Mouse (Mus musculus): ENCODE data around the gene Lhx2.

DNA sequence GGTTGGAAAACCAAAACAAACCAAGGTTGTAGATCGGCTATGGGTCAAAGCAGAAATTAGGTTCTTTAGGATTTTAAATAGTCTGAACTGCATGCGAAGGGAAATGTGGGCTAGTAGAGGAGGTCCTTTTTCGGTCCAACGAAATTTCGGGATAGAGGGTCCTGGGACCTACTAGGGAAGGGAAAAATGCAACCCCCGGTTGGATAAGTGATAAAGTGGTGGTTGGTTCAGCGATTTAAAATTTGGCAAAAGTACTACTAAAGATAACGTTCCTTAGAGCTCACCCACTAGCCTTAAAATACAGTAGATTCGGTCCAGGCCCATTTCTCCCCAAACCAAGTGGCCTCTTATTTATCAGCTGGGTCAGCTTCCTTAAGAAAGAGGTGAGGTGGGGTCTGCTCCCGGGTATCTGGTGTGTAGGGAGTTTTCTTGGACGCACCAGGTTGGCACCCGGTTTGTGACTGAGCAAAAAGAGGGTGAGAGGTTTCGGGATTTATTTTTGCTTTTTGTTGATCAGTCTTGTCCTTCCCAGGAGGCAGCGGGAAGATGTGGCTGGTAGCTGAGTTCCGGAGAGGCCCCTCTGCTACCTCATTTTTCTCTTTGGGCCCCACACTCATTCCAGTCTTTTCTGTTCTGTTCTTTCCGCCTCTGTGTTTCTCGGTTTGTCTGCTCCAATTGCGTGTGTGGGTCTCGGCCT, 16.8 kb downstream of the Lhx2 start:
- no peak for TF ChIP-seq CEBPB (IDR thresholded peaks at IDR 0.05; ENCODE audit: insufficient read depth, poor library complexity, severe bottlenecking)
- TF ChIP-seq POLR2A (IDR thresholded peaks at IDR 0.05; ENCODE audit: insufficient read length, low read depth) = no peak
- TF ChIP-seq POLR2AphosphoS2 (IDR thresholded peaks at IDR 0.05; ENCODE audit: insufficient read length, low read depth) = no peak
- no peak for TF ChIP-seq TCF3 (IDR thresholded peaks at IDR 0.05; ENCODE audit: insufficient read length, low read depth)
- no peak for TF ChIP-seq USF1 (IDR thresholded peaks at IDR 0.05; ENCODE audit: low read depth)
- no peak for TF ChIP-seq TCF12 (IDR thresholded peaks at IDR 0.05; ENCODE audit: insufficient read depth, poor library complexity, severe bottlenecking)
- no peak for TF ChIP-seq MAX (IDR thresholded peaks at IDR 0.05; ENCODE audit: low read depth)
- TF ChIP-seq MYOG (IDR thresholded peaks at IDR 0.05; ENCODE audit: control insufficient read depth in 1 of 3, insufficient read depth in 1 of 3, insufficient read length in 2 of 3, low read depth in 2 of 3) = no peak
- TF ChIP-seq SRF (IDR thresholded peaks at IDR 0.05; ENCODE audit: control insufficient read depth, insufficient read length, low read depth) = no peak
- no peak for TF ChIP-seq REST (IDR thresholded peaks at IDR 0.05; ENCODE audit: insufficient read depth, insufficient read length)
- no peak for TF ChIP-seq MYOD1 (IDR thresholded peaks at IDR 0.05; ENCODE audit: control insufficient read depth in 1 of 3, insufficient read length in 2 of 3, low read depth in 2 of 3)
